Mouse (Mus musculus): ENCODE measurements around the gene Rom1. TPM values are rescaled to one million over a fixed set of nuclear protein-coding genes. Genes with fewer than 3 reads are reported as not detected.
"Not testable (repeated sequence)": the region's sequence is repeated elsewhere in the genome, so short reads cannot be mapped to it uniquely, and the experiment has no call there.

Rom1 gene
- total RNA-seq (2021): 1 to 10 TPM; 4.7 to 6.6 TPM
- long read RNA-seq, partial matches to known transcripts: 0 of 4 reads
- long read RNA-seq, other reads (novel, unspliced or antisense): 0 of 4 reads

DNA sequence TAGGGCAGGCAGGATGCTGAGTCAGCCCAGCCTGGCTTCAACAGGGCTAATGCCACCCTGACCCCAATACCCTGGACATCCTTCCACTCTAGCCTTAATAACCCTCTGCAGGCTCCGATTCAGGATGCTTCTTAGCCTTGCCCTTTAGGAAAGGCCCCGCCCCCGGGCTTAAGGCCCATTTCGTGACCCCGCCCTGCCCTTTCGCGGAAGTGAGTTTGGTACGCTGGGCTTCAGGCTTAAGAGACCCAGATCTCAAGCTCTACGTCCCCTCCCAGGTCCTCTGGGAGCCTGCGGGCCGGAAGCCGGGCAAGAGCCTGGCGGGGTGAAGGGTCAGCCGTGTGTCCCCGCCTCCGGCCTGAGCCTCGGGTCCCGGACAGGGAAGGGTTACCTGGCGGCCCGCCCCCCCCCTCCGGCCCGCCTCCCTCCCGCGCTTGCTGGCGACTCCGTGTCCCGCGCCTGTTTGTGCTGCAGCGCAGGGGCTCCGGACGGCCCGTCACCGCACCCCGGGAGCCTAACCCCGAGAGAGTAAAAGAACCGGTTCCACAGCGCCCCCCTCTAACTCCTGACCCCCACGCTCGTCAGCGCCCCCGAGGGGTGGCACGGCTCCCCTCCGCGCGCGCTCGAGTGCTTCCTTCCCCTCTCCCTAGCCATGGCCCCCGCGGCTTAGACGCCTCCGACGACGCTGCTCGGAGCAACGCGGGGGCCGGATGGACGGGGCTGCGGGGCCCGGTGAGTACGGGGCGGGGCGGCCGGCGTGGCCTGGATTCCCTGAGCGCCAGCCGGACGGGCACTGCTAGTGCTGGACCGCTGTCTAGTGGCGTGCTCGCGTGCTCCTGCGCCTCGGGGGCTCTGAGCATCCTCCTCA is at the start of gene Rom1, which contains the start of gene Eml3:
Gene Rom1 (minus strand): TSS at position 133 of the 865 bp plus-strand sequence.
Gene Eml3 (plus strand): TSS at position 329 of the 865 bp plus-strand sequence.
- peak in 1 of 2 experiments; percentile 60 for DNase-seq (ENCODE audit: low spot score in 2 of 2)

DNA sequence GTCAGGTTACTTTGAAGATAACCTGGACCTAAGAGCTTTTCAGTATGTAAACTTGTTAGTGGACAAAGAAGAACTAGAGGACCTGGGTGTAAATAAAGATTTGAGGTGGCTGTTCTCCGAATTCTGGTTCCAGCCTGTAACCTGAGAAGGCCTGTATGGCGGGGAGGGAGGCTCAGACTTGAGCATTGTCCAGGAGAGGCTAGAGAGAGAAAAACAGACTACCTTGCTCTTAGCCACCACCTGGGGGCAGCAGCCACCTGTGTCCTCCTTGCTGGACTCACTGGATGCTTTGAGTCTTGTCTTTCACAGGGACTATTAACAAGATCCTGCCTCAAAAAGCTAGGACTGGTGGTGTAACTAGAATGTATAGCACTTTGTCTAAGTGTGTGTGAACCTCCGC is 47.4 kb upstream of the Rom1 start:
- DNase-seq (ENCODE audit: low spot score in 2 of 2): no peak

DNA sequence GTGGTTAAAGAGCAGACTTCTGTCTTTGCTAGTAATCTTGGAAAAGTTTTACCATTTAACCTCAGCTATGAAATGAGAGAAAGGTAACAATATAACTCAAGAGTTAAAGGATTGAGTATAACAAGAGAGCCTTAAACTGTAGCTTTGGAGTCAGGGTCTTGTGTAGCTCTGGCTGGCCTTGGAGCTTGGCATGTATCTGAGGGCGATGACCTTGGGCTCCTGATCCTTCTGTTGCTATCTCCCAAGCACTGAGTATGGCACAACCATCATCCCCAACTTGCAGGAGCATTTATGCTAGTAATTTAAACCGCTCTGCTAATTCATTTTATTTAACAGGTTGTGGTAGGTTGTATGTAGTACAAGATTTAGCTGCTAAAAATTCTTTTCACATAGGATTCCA is 46.3 kb upstream of the Rom1 start:
- no peak for DNase-seq (ENCODE audit: low spot score in 2 of 2)

DNA sequence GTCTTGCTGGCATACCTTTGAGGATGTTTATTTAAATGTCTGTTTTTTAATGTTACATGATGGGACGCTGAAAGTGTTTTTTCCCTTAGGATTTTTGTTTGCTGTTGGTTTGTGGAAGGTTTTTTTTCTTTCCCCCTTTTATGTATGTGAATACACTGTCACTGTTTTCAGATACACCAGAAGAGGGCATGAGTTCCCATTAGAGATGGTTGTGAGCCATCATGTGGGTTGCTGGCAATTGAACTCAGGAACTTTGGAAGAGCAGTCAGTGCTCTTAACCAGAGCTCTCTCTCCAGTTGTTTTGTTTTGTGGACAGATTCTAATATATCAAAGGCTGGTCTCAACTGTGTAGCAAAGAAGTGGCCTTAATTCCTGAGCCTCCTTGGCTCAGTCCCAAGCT is 45.5 kb upstream of the Rom1 start:
- no peak for DNase-seq (ENCODE audit: low spot score in 2 of 2)

DNA sequence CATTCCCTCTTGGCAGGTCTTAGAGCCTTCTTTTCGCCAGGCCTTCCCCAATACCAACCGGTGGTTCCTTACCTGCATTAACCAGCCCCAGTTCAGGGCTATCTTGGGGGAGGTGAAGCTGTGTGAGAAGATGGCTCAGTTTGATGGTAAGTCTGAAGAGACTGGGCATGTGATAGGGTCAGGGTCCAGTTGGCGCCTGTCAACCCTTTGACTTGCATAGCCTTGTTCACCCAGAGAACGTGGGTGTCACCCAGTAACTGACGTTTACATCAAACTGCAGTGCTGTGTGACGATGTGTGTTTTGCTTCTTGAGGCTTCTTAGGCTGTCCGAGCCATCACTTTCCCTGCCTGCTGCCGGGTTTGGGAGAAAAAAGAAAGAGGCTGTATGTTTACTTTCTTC is 43.3 kb upstream of the Rom1 start:
- not testable (repeated sequence) for DNase-seq (ENCODE audit: low spot score in 2 of 2)

DNA sequence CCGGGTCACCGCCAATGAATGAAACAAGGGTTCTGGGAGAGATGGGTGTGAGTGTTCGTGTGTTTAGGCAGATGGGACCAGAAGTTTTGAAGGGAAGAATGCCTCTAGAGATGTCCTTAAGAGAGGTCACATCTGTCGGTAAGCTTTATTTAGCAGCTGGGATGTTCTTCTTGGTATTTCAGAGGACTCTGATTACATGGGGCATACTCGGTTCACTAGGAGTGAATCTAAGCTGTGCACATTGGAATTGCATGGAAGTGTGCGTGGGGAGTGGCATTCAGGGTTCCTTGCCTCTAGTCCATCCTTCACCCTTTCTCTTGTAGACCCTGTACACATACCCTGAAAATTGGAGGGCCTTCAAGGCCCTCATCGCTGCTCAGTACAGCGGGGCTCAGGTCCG is 38.7 kb upstream of the Rom1 start:
- DNase-seq (ENCODE audit: low spot score in 2 of 2): no peak

DNA sequence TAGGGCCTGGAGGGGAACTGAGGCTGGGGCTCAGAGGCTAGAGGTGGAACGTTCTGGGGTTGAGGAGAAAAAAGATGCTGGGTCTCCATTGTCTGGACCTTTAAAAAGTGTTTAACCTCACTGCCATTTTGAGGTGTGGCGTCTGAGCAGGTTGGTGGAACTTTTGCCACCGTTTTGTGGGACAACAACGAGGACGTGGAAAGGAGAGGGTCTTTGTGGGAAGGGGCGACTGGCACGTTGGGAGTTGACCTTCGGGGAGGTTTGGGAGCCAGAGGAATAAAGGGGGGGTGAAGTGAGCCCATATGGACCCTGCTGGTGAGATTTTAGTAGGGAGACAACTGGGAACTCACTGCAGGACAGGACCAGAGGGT is 38.2 kb upstream of the Rom1 start:
- DNase-seq (ENCODE audit: low spot score in 2 of 2): no peak

DNA sequence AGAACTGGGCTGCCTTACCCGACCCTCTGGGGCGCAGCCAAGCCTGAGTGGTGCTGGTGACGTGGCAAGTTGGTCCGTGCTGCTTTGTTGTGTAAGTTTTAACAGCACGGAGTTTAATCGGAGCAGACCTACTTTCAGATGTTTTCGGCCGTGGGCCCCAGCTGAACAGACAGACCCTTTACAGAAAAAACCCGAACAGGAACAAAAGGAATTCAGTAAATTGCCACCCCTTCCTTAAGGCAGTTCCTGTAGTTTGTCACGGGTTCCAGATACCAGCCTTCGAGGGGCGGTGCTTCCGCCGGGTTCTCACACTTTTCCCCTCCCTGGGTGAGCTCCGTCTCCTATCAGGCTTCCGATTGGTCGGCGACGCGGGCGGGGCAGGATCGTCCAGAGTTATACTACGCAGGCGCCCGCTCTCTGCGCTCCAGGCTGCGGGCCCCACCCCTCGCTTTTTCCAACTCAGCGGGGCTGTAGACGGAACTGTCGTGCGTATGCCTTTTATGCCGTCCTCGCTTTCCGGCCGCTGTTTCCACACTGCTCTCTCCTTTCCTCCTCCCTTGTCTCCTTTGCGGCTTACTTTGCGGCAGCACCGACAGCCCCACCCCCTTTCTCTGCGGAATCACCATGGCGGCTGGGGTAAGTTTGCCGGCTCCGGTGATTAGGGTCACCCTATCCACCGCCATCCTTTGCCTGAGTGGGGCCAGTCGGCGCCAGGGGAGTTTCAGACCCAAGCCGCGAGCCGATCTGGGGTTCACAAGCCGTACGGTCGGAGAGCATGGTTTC is 37.6 kb upstream of the Rom1 start, which contains the start of gene Eef1g:
Gene Eef1g (plus strand): TSS at position 452 of the 783 bp plus-strand sequence.
- peak; percentile 100 for DNase-seq (ENCODE audit: low spot score in 2 of 2)

DNA sequence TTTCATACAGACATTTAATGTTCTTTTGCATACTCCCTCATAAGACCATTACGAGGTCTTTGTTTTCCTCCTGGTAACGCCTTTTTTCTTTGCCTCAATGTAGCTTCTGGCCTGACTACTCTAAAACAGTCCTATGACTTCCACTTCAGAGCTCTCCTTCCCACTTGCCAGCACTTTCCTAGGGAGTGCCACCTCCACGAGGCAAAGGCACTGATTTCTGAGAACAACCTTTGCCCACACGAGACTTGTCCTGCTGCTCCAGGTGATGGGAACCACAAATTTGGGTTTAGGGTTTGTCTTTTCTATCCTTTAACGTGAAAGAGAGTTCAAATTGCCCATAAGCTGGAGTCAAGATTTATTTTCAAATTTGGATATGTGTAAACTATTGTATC is 37.0 kb upstream of the Rom1 start:
- no peak for DNase-seq (ENCODE audit: low spot score in 2 of 2)

DNA sequence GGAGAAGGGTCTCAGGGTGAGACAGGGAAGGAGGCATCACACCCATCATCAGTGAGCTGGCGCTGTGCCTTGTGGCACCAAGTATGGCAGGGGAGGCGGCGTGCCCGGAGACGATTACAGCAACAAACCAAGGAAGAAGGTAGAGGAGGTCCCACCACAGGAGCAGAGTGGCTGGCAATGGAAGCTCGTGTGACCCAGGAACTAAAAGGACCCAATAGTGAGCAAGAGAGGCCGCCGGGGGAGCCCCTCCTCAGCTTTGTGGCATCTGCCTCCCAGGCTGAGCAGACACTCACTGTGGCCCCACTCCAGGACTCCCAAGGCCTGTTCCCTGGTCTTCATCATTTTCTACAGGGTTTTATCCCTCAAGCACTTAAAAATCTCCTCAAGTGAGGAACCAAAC is 36.6 kb upstream of the Rom1 start:
- no peak for DNase-seq (ENCODE audit: low spot score in 2 of 2)

DNA sequence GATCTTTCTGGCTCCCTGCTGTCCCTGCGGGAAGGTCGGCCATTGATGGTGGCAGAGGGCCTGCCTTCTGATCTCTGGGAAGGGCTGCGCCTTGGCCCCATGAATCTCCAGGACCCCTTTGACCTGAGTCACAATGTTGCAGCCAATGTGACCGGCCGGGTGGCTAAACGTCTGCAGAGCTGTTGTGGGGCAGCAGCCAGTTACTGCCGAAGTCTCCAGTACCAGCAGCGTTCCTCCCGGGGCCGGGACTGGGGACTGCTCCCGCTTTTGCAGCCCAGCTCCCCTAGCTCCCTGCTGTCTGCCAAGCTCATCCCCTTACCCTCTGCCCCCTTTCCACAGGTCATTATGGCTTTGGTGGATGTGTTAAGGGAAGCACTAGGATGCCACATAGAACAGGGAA is 35.9 kb upstream of the Rom1 start:
- DNase-seq (ENCODE audit: low spot score in 2 of 2): no peak

DNA sequence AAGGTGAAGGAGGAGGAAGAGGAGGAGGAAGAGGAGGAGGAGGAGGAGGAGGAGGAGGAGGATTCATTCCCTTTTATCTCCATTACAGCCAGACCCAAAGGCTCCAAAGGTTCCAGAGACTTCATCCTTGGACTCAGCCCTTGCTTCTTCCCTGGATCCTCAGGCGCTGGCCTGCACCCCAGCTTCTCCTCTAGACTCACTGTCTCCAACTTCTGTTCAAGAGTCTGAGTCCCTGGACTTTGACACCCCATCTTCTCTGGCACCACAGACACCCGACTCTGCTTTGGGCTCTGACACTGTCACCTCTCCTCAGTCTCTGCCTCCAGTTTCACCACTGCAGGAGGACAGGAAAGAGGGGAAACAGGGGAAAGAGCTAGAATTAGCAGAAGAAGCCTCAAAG is 33.1 kb upstream of the Rom1 start:
- DNase-seq (ENCODE audit: low spot score in 2 of 2): no peak

DNA sequence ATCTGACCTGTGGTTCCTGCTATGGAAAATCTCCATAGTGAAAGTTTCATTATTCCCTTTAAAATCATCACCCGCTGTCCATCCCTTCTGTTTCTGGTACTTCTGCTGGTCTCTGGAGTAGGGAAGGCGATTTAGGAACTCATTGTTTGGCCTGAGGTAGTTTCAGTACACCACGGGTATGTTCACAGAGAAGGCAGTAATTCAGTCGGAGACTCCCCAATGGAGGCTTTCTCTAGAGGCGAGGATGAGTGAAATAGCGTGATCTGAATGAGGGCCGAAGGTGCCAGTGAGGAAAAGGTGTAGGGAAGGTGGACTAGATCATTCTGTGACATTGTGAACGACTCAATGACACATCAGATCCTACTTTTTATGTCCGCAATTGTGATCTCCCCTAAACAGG is 25.0 kb upstream of the Rom1 start:
- DNase-seq (ENCODE audit: low spot score in 2 of 2): no peak

DNA sequence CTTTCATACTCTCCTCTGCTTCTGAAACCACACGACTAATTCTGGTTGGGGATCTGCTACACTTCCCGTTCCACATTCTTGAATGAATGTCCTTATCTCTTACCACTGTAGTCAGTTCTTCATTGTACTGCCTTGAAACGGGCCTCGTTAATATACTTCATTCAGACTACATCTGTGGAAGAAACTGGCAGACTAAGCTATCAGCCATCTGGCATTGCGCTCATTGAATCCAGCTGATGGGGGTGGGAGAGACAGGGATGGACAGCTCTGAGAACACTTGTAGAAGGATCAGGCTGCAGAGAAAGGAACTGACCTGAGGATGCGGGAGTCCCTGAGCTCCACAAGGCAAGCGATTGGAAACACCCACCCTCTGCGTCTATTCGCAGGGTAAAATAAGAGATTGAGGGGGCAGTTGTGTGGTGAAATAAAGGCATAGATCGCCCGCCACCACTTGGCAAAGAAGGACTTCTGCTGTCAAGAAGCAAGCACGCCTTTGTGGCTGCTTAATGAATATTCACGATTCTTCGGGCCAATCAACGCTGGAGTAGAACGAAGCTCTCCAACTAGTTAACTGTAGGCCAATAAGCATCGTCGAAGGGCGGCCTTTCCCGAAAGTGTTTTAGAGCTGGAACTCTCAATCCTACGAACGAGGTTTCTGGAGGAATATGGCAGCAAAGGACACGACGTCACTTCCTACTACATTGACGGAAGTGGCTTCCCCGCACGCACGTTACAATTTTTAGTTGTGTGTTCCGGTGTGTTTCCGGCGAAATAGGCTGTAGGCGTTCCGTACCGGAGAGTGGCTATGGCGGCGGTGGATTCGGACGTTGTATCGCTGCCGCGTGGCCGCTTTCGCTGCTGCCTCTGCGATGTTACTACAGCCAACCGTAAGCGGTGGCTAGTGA is 24.2 kb upstream of the Rom1 start, which contains the start of gene Tut1:
Gene Tut1 (plus strand): TSS at position 713 of the 905 bp plus-strand sequence.
- DNase-seq (ENCODE audit: low spot score in 2 of 2): peak; percentile 92 to 98

DNA sequence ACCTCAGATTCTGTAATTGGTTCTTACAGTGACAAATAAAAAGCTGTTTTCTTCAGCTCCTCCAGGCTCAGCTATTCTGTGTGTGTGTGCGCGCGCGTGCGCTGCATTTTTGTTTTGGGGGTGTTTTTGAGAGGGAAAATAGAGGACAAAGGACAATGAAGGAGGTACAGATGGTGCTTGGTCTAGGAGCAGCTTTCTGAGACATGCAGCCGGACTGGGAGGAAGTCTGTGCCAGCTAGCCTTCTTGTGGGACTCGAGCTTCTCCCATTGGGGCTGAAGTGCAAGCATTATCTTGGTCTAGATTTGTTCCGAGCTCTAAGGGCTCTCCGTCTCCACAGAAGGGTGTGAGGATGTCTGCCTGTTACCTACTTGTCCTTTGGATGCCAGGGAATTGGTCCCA is 23.1 kb upstream of the Rom1 start:
- DNase-seq (ENCODE audit: low spot score in 2 of 2): no peak

DNA sequence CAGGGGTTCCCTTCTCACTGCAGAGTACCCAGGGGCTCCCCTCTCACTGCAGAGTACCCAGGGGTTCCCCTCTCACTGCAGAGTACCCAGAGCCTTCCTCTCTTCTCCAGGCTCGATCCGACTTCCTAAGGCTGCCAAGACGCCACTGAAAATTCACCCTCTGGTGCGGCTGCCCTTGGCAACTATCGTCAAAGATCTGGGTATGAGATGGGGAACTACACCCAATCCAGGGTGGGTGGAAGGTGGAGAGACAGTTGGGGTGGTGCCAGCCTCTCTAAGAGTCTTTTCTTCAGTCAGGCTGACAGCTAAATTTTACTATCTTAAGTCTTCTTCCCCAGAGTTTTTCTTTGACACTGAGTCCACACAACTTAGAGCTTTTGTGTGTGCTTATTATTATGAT is 21.0 kb upstream of the Rom1 start:
- no peak for DNase-seq (ENCODE audit: low spot score in 2 of 2)

DNA sequence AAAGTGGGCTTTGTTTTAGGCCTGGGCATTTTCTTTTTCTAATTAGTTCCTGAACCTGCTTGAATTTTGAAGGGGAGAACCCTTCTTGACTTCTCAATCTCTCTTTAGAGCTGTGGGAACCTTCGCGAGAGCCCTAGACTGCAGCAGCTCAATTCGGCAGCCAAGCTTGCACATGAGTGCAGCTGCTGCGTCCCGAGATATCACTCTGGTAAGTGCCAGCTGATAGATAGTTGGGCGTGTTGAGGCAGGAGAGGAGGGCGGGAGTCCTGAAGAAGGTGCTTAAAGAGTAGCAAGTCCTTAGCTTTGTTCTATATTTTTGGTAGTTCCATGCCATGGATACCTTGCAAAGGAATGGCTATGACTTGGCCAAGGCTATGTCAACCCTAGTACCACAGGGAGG is 17.8 kb upstream of the Rom1 start:
- no peak for DNase-seq (ENCODE audit: low spot score in 2 of 2)

DNA sequence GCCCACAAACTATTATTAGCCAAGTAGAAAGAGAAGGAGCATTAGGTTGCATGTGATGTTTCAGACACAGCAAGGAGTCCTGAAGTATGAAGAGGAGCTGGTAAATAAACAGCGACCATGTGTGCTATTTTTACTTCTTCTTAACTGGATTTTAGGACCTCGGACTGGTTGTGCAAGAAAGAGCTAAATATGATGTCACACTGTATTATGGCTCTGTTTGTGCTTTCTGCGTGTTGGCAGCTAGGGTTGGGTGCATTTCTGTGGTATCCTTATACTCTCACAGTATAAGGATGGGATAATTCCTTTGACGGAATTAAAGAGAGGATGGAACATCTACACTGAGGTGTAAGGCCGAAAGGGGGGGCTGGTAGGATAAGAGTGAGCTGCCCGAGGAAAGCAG is 16.1 kb upstream of the Rom1 start:
- no peak for DNase-seq (ENCODE audit: low spot score in 2 of 2)

DNA sequence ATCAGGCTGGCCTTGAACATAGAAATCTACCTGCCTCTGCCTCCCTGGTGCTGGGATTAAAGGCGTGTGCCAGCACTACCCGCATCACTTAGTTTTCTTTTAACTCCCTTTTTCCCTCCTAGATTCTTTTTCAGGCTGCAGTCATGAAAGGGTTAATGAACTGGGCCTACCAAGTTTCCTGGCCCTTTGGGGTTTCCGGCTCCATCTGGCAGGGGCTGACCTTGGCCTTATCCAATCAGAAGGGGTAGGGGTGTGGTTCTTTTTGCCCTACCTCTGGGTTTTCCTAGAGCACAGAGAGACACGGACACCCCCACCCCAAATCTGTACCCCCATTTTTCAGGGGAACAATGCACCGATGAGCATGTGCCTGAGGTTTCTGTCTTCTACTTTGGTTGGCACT is 15.6 kb upstream of the Rom1 start:
- no peak for DNase-seq (ENCODE audit: low spot score in 2 of 2)

DNA sequence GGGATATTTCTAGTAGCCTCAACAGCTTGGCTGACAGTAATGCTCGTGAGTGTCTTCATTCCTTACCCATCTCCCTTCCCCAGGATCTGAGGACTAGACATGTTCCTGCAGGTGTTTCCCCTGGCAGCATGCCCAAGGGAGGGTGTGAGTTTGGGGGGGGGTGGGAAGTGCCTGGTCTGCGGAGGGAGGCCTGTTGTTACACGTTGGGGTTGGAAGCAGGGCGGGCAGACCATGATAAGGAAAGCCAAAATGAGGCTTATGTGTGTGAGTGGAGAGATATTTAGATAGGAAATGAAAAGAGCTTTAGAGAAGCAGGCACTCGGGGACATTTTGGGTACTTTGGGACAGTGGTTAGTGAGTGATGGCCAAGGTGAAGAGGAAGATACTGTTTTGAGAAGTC is 14.9 kb upstream of the Rom1 start:
- DNase-seq (ENCODE audit: low spot score in 2 of 2): no peak

DNA sequence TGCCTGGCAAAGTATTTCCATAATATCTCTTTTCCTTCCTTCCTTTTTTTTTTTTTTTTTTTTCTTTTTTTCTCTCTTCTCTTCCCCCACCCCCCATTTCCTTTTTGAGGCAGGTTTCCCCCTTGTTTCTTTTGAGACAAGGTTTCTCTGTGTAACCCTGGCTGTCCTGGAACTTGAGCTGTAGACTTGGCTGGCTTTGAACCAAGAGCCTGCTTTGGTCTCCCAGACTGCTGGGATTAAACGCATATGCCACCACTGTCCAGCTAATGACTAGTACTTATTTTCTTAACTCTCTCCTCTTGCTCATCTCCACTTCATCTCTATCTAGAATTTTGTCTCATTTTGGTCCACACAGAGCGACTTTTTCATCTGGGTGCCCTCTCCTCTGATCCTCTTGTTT is 13.9 kb upstream of the Rom1 start:
- DNase-seq (ENCODE audit: low spot score in 2 of 2): no peak
